Mouse (Mus musculus): ENCODE measurements around the gene Tbc1d8.

The Tbc1d8 gene

DNA sequence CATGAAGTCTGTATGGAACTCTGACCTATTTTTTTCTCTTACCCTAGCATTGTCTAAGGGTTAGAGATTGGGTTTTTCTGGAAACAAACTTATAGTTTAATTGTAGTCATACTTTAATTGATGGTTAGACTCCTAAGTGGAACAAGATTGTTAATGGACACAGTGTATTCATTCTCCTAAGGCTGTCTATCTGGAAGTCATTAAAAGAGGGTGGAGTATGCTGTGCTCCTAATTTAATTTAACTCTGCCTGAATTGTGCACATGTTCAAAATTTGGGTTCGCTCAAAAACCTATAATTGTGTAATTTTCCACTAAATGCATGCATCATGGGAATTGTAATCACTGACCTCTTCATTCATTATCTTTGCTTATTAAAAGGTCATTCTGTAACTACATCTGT, 113.0 kb downstream of the Tbc1d8 start:
- DNase-seq (ENCODE audit: low spot score in 2 of 2) = no peak

DNA sequence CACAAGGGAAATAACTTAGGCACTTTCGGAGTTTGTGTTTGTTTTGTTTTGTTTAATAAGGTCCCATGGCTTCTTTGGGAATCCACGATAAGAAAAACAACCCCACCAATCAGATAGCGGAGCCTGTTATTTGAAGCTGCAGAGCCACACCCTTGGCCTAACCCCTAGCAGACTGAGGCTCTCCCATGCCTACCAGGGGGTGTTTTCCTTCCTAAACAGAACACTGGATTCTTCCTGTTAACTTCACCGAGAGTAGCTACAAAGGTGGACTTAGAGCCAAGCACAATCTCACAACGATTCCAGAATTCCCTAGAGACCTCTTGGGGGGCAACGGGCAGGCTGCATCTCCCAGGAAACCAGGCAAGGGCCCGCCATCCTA, 116.1 kb downstream of the Tbc1d8 start:
- no peak for DNase-seq (ENCODE audit: low spot score in 2 of 2)

DNA sequence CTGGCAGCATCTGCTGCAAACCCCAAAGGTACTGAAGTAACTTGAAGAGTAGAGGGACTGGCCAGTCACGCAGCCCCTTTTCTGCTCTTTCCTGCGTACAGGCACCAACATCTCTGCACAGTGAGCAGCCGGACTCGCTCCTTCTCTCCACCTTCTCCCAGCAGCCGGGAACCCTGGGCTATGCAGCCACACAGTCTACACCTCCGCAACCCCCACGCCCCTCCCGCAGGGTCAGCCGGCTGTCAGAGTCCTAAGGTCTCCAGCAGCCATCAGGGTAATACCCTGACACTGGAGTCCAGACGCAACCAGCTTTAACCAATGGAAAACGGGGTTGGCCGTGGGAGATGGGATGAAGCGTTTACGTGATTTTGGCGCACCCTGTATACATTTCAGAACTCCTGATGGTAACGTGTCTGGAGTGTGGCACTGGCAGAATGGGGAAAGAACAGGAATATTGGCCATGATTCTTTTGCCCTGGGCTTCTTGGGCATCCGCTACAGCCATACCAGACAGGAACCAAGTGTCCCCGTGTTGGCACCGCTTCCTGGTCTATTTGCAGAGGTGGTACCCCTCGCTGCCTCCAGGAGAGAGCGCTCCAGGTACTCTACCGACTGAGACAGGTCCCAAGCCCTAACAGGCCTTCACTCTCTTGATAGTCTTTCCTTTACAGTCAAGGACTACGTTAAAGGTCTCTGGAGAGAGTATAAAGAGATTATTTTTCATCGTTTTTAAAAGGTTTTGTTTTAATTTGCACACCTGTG, 116.6 kb downstream of the Tbc1d8 start:
- no peak for DNase-seq (ENCODE audit: low spot score in 2 of 2)

DNA sequence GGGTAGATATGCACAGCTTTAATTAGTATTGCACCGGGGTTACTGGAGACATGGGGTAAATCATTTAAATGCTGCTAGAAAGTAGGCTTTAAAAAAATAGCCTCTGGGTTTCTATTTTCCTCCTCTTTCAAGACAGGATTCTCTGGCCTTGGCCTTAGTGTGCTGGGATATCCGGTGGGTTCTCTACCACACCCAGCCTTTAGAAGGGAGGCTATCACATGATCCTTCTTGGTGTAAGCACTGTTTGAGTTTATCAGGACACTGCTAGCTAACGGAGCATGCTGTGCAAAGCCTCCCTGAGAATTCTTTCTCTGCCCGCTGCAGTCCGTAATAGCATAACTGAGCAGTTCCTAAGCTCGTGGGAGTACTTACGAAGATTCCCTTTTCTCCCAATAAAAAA, 129.1 kb downstream of the Tbc1d8 start:
- DNase-seq (ENCODE audit: low spot score in 2 of 2) = no peak

DNA sequence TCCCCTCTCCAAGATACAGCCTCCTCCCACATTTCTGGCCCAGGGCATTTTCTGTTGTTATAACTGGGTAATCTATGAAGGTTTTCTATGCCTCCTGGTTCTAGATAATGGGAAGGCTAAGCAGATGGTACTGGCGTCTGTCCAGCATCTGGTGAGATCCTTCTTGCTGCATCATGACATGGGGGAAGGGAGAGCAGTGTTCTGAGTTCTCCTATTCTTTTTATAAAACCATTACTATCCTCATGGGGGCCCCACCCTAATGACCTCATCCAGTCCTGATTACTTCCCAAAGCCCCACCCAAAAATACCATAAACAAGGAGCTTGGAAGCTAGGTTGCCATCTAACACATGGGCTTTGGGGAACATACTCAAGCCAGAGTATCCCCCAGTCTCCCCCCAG, 129.6 kb downstream of the Tbc1d8 start:
- DNase-seq (ENCODE audit: low spot score in 2 of 2) = no peak

DNA sequence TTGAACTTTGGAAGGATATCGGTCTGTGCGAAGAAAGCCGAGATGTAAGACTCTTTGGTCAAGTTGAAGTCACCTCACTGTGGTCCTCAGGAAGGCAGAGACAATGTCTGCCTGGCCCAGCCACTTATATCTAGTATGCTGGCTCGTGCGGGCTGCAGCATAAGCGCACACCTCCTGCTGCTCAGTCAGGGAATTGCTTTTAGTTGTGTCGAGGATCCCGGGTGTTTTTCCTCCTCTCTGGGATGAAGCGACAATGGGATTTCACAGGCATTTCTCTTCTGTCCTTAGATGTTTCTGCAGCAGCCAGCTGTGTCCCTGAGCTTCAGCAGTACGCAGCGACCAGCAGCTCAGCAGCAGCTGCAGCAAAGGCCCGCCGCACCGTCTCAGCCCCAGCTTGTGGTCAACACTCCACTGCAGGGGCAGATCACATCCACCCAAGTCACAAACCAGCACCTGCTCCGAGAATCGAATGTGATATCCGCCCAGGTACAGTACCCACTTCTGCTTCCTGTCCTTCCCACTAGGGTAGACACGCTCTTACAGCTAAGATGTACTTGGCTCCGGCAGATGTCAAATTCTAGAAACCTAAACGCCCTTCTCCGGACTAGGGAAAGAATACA, 133.5 kb downstream of the Tbc1d8 start:
- peak; percentile 42 to 45 for DNase-seq (ENCODE audit: low spot score in 2 of 2)

DNA sequence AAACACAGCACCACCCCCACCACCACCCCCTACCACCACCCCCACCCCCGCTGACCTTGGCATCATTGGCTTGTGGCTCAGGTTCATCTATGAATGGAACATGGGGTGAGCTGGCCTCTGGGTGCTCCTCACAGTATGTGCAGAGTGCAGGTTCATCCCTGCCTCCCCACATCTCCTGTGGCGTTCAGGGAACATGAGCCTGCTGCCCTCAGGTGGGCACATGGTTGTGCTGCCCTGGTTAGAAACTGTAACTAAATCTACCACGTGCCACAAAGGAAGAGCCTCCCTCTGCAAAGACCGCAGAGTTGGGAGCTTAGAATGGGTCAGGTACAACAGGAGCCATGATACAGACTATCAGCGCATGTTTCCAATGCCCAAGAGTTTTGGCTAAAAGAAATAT, 135.3 kb downstream of the Tbc1d8 start:
- no peak for DNase-seq (ENCODE audit: low spot score in 2 of 2)

DNA sequence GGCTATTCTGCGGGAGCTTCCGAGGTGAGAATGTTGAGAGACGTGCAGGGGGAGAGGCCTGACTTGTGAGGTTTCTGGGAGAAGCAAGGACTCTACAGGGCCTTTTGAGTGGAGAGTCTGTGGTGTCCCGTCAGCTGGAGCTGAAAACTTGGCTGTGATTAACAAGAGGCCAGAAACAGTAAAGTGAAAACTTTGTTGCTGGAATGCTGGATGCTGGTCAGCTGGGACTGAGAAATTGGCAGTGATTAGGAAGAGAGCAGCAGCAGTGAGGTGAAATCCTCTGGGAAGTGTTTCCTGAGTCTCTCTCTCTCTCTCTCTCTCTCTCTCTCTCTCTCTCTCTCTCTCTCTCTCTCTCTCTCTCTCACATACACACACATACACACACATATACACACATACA, 136.7 kb downstream of the Tbc1d8 start:
- DNase-seq (ENCODE audit: low spot score in 2 of 2) = no peak

DNA sequence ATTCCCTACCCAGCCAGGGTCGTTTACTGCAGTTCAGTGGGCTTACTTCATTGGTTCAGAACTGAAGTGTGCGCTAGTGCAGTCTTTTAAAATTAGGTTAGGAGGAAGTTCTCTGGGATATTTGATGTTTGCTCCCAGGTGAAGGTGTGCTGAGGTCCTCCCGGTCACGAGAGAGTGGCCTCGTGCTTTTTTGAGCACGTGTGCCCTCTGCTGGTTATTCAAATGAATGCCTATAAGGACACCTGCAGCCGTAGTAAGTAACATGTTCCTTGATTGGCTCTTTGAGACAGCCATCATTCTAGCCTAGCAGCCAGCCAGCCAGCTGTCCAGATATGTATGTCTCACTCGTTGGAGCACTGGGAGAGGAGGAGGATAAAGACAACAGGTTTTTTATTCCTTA, 137.9 kb downstream of the Tbc1d8 start:
- peak; percentile 18 to 70 for DNase-seq (ENCODE audit: low spot score in 2 of 2)

DNA sequence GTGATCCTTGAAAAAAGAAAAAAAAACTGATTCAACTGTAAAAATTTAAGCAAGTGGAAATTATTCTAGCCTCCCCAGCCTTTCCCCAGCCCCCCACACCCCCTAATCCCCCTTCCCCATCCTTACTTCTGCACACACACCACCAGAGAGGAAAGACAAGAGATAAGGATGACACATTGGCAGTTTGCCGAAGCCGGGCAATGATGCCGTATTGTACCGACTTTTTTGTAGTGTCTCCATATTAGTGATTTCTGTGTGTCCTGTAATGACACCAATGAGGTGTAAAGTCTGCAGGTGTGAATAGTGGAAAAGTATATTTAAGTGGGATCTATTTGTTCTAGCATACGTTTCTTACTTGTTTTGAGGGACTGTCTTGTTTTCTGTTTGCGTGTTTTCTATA, 138.4 kb downstream of the Tbc1d8 start:
- no peak for DNase-seq (ENCODE audit: low spot score in 2 of 2)

DNA sequence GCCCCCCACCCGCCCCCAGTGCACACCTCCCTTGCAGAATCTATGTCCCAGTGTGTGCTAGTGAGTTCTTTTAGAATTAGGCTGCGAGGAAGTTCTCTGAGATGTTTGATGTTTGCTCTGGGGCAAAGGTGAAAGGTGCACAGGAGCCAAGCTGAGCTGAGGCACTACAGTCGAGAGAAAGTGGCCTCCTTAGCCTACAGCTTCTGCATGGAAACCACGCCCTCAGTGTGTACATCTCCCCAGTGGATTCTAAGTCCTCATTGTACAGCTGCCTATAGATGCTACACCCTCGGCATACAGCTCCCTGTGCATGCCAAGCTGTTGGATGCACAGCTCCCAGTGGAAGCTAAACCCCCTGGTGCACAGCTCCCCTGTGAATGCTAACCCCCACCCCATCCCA, 139.1 kb downstream of the Tbc1d8 start:
- no peak for DNase-seq (ENCODE audit: low spot score in 2 of 2)

DNA sequence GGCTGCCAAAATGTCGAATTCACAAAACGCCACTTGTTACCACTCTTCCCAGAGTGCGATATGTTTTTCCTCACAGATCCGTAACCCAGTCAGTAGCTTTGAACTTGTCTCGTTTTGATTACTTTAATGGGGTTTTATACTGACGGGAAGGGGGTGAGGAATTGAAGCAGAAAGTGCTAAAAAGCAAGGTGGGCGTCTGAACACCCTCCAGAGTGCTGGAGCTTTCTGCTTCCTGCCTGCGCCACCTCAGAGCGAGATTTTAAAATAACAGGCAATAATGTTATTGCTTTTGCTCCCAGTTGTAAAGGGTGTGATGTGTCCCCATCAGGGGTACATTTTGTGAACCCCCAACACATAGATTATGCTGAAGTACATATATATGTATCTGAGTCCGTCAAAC, 139.7 kb downstream of the Tbc1d8 start:
- DNase-seq (ENCODE audit: low spot score in 2 of 2) = no peak

DNA sequence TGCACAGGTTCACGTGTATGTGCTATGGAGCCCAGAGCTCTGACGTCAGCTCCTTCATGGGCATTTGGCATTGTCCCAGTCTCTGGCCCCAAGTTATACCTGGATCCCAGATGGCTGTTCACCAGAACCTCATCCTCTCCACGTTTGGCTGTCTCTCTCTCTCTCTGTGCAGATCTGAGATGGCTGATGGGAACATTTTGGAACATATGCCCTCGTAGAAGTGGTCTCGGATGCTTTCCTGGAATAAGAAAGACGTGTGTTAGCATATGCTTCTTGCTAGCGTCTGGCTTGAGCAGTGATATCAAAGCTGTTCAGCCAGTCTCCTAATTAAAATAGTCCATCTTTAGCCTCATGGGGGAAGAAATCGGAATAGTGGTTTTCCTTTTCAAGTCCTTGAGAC, 141.8 kb downstream of the Tbc1d8 start:
- DNase-seq (ENCODE audit: low spot score in 2 of 2) = no peak

DNA sequence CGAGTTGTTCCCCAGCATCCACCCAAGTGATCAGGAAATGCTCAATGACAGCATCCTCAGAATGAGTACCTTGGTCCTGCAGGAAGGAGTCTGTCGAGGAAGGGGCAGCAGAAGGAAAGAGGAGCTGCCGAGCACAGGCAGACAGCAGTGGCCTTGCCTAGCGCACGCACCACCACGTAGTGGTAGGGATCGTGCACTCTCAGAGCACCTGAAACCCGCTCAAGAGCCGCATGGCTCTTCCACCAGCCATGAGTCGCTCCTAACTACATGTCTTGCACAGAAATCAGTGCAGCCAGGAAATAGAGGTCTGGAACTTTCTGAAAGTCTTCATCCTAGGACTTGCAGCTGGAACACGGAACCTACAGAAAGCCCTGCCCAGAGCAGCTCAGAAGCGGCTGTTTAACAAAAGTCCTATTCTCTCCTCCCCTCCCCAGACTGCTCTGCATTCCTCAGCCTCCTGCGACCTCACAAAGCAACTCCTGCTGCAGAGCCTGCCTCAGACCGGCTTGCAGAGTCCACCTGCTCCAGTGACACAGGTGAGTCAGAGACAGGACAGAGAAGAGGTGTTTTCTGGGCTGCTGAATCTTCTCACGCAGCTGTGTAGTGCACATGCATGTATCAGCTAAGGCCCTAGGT, 142.9 kb downstream of the Tbc1d8 start:
- no peak for DNase-seq (ENCODE audit: low spot score in 2 of 2)

DNA sequence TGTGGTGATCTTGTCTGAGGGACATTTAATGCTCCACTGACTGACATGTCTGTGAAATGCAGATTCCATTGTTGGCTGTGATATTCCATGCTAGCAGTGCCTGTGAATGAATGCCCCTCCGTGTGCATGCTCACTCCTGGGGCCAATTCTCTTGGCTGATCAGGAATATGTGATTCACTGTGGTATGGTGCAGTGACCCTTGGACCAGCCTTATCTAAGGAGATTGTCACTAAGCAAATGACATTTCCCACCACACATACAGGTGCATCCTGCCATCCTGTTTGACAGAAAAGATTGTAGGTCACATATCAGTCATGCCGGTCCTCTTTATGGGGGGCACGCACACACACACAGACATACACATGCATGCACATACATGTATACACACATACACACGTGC, 146.1 kb downstream of the Tbc1d8 start:
- no peak for DNase-seq (ENCODE audit: low spot score in 2 of 2)

DNA sequence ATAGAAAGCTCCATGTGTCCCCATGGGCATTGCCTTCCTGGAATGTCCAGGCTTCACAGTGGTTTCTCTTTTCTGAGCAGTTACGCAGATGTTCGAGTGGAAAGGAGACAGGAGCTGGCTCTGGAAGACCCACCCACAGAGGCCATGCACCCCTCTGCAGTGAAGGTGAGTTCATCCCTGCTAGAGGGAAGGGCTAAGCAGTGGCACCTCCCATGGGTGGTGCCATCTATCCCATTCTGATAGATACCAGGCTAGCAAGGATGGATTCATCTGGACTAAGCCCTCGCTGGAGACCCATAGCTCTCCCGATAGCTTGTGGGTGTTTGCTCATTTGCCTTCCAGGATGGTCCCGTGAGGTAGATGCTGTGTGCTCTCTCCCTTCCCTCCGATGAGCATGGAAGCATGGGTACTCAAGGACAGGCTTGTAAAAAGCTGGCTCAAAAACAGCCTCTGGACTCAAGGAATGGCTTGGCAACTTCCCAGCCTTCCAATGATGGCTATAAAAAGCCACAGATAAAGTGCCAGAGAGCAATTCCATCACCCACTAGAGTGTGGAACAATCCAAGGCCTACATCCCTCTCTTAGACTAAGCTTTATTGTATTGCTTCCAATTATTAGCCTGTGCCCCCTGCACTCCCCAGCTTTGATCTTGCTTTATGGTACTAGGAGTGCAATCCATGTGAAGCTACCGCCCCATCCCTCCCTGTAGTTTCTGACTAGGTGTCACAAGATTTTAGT, 147.5 kb downstream of the Tbc1d8 start:
- no peak for DNase-seq (ENCODE audit: low spot score in 2 of 2)

DNA sequence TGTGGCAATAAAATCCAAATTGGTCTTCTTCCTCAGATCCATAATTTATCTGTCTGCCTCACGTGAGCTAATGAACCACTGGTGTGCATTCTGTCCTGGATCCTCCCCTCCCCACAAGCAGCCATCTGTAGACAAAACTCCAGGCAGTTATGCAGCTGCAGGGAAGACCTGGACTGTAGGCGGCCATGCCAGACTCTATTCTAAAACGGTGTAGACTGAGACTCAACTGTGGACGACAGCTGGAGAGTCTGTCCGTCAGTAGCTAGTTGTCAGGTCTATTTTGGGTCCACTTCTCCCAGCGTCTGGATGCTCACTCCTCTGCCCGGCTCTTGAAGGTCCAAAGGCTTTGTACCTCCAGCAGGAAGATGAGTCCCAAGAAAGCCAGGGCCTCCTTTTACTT, 151.0 kb downstream of the Tbc1d8 start:
- DNase-seq (ENCODE audit: low spot score in 2 of 2) = no peak

DNA sequence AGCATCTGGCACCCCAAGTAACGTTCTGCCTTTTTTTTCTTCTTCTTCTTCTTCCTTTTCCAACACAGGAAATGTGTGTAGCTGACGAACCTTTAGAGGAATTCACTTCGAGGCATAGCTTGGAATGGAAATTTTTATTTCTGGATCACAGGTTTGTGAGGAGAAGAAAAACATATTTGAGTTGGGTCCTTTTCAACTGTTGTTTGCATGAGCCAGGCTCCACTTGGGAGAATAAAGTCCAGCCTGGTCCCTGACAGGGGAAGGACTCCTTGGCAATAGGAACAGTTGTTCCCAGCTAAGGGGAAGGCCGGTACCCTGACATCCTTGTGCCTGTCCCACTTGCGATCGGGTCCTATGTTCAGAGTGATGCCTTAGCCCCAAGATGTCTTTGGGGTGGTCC, 153.3 kb downstream of the Tbc1d8 start:
- DNase-seq (ENCODE audit: low spot score in 2 of 2) = no peak

DNA sequence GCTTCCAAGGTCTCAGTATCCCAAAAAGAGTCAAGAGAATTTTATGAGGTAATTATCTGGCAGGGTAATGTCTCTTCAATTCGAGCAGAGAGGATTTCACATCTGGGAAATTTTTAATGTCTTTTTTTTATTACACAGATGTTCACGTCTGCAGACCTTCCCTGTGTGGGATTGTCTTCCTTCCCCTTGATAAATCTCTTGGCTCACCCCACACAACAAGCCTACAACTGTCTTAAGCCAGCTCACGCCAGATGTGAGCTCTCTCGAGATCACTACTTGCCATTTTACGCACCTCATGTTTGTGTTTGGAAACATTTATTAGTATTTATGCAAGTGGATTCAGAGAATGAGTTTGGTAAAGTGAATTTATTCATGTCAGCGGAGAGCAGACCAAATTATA, 156.6 kb downstream of the Tbc1d8 start:
- DNase-seq (ENCODE audit: low spot score in 2 of 2) = no peak

All from thymus, postnatal 10 days (tissue).